ENCODE assay signal across 8 mouse cellular contexts in the genomic region with DNA sequence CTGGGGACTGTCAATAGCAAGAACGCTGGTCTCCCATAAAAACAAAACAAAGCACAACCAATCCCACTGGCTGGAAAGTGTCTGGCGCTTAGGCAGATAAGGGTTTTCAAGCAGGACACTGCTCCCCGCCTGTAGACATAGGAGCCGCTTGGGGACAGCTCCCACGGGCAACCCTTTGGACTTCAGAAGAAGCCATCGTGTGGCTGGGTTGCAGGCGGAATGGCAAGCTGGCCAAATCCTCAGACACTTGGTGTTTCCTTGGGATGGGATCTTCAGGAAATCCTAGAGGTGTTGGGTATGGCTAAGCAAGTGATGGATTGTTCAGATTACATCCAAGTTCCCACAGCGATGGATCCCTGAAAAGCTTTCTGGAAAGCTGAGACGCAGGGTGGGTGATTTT. TPM values are rescaled to one million over a fixed set of nuclear protein-coding genes. Genes with fewer than 3 reads are reported as not detected.
DNase-seq lines count a peak whose midpoint lies in the region; ATAC-seq and TF ChIP-seq lines count a peak whose summit lies in the region.

No protein-coding gene starts in this region.

- WGBS in heart, embryonic 13.5 days: 2% methylated on average over 9 of the region's 9 CpGs
- 1% methylated on average over 9 of the region's 9 CpGs for WGBS in hindbrain, embryonic 13.5 days
- under 1% methylated on average over 9 of the region's 9 CpGs for WGBS in midbrain, embryonic 14.5 days

- peak overlapping the region; percentile 81 for H3K9ac ChIP-seq in heart, embryonic 13.5 days
- peak overlapping the region; percentile 95 for H3K9ac ChIP-seq in hindbrain, embryonic 13.5 days
- peak overlapping the region; percentile 93 for H3K9ac ChIP-seq in midbrain, embryonic 14.5 days (replicated peaks; ENCODE audit: low read length)

- H3K4me2 ChIP-seq in heart, embryonic 13.5 days: peak overlapping the region; percentile 89
- peak overlapping the region; percentile 84 for H3K4me2 ChIP-seq in hindbrain, embryonic 13.5 days
- H3K4me2 ChIP-seq in midbrain, embryonic 14.5 days (ENCODE audit: low read length): peak overlapping the region; percentile 70

- TF ChIP-seq CTCF in cortical plate, adult 2 months (IDR thresholded peaks at IDR 0.05; ENCODE audit: extremely low read depth, insufficient read depth, low read length): no peak

- H3K4me1 ChIP-seq in heart, embryonic 13.5 days: peaks cover 28% of the 10 kb centered on the region
- no peaks in the 10 kb centered on the region for H3K4me1 ChIP-seq in cortical plate, adult 2 months (ENCODE audit: control insufficient read depth, insufficient read depth, low read length)
- peaks cover 47% of the 10 kb centered on the region for H3K4me1 ChIP-seq in hindbrain, embryonic 13.5 days (replicated peaks)
- H3K4me1 ChIP-seq in midbrain, embryonic 14.5 days (ENCODE audit: control insufficient read depth, insufficient read depth, low read length): peaks cover 20% of the 10 kb centered on the region

- no peak for DNase-seq in heart, postnatal 10 days
- DNase-seq in midbrain, embryonic 14.5 days: peak; percentile 56
- no peak for DNase-seq in spleen, adult 12 weeks (ENCODE audit: low spot score)
- DNase-seq in B cell, adult 2 months: no peak
- no peak for DNase-seq in c-Kit-positive CD71-positive TER-119-positive erythroid progenitor cells, embryonic 14.5 days (ENCODE audit: low spot score)

- H3K27me3 ChIP-seq in heart, embryonic 13.5 days (replicated peaks): peaks cover 61% of the 10 kb centered on the region
- peaks cover 8% of the 10 kb centered on the region; the same call in 1 of the 2 replicates for H3K27me3 ChIP-seq in hindbrain, embryonic 13.5 days
- H3K27me3 ChIP-seq in midbrain, embryonic 14.5 days (ENCODE audit: control insufficient read depth, insufficient read depth, low read length): no peaks in the 10 kb centered on the region

- no peak for TF ChIP-seq POLR2A in cortical plate, adult 2 months (IDR thresholded peaks at IDR 0.05; ENCODE audit: extremely low read depth, insufficient read depth, low read length)

- H3K27ac ChIP-seq in heart, embryonic 13.5 days (replicated peaks): no peak overlapping the region
- H3K27ac ChIP-seq in cortical plate, adult 2 months (ENCODE audit: insufficient read depth, low read length): no peak overlapping the region
- peak overlapping the region; percentile 97 for H3K27ac ChIP-seq in hindbrain, embryonic 13.5 days
- peak overlapping the region; percentile 95 for H3K27ac ChIP-seq in midbrain, embryonic 14.5 days (replicated peaks; ENCODE audit: low read depth, low read length)

- H3K9me3 ChIP-seq in heart, embryonic 13.5 days: no peaks in the 10 kb centered on the region
- H3K9me3 ChIP-seq in hindbrain, embryonic 13.5 days: no peaks in the 10 kb centered on the region
- no peaks in the 10 kb centered on the region for H3K9me3 ChIP-seq in midbrain, embryonic 14.5 days (ENCODE audit: control insufficient read depth, low read length)

- intact Hi-C loops in heart, postnatal 10 days (cut with DNase I): no loop called here

- ATAC-seq in heart, embryonic 13.5 days (ENCODE audit: extremely low read depth, insufficient number of reproducible peaks, low FRiP score, low TSS enrichment): no peak
- no peak for ATAC-seq in hindbrain, embryonic 13.5 days (ENCODE audit: low FRiP score)
- ATAC-seq in midbrain, embryonic 14.5 days (ENCODE audit: low FRiP score, low TSS enrichment): no peak

- H3K4me3 ChIP-seq in heart, embryonic 13.5 days: peak overlapping the region; percentile 62
- H3K4me3 ChIP-seq in cortical plate, adult 2 months (ENCODE audit: insufficient read depth, low read length): peak overlapping the region; percentile 81
- peak overlapping the region; percentile 85 for H3K4me3 ChIP-seq in hindbrain, embryonic 13.5 days
- peak overlapping the region; percentile 82 for H3K4me3 ChIP-seq in midbrain, embryonic 14.5 days (replicated peaks; ENCODE audit: low read depth, low read length)

- peaks cover 10% of the 10 kb centered on the region for H3K36me3 ChIP-seq in heart, embryonic 13.5 days
- H3K36me3 ChIP-seq in hindbrain, embryonic 13.5 days: peaks cover 27% of the 10 kb centered on the region
- H3K36me3 ChIP-seq in midbrain, embryonic 14.5 days (ENCODE audit: control insufficient read depth, insufficient read depth, low read length): peaks cover 24% of the 10 kb centered on the region

RNA-seq across cellular contexts. Expression of a gene that starts 1.1 kb away (rescaled TPM):
- polyA plus RNA-seq in heart, embryonic 13.5 days (2015; fragmentation: Nextera tagmentation; extraction: Ambion mirVana): 1.3 and 1.4 TPM in 2 replicates
- not detected for total RNA-seq in heart, postnatal 10 days (2021)
- 20.9 and 21.5 TPM in 2 replicates for polyA plus RNA-seq in cortical plate, adult 2 months (2012; rRNA removed)
- polyA plus RNA-seq in hindbrain, embryonic 13.5 days (2015; fragmentation: Nextera tagmentation; extraction: Ambion mirVana): 85.6 and 93.6 TPM in 2 replicates
- 103 and 116 TPM in 2 replicates for polyA plus RNA-seq in midbrain, embryonic 14.5 days (2014; fragmentation: Nextera tagmentation; extraction: Ambion mirVana)

RNA-seq across cellular contexts. Expression of a gene that starts 4.5 kb away (rescaled TPM):
- polyA plus RNA-seq in heart, embryonic 13.5 days (2015; fragmentation: Nextera tagmentation; extraction: Ambion mirVana): 13.5 and 14.7 TPM in 2 replicates
- 1 to 10 TPM; 6.1 to 7.1 TPM for total RNA-seq in heart, postnatal 10 days (2021)
- polyA plus RNA-seq in cortical plate, adult 2 months (2012; rRNA removed): 35.5 and 40.4 TPM in 2 replicates
- polyA plus RNA-seq in hindbrain, embryonic 13.5 days (2015; fragmentation: Nextera tagmentation; extraction: Ambion mirVana): 42.5 and 44.8 TPM in 2 replicates
- 38.6 and 41.9 TPM in 2 replicates for polyA plus RNA-seq in midbrain, embryonic 14.5 days (2014; fragmentation: Nextera tagmentation; extraction: Ambion mirVana)

RNA-seq across cellular contexts. Expression of a gene that starts 36.4 kb away (rescaled TPM):
- polyA plus RNA-seq in heart, embryonic 13.5 days (2015; fragmentation: Nextera tagmentation; extraction: Ambion mirVana): 47.4 and 47.7 TPM in 2 replicates
- total RNA-seq in heart, postnatal 10 days (2021): 10 to 100 TPM; 62.7 to 66.3 TPM
- 20.4 and 21.5 TPM in 2 replicates for polyA plus RNA-seq in cortical plate, adult 2 months (2012; rRNA removed)
- 57.8 and 62.4 TPM in 2 replicates for polyA plus RNA-seq in hindbrain, embryonic 13.5 days (2015; fragmentation: Nextera tagmentation; extraction: Ambion mirVana)
- 33.6 and 37.0 TPM in 2 replicates for polyA plus RNA-seq in midbrain, embryonic 14.5 days (2014; fragmentation: Nextera tagmentation; extraction: Ambion mirVana)

Comparison
In these comparisons a context has a peak if more than half of its experiments do, and no peak if none do; other contexts are left out.
1. H3K27ac ChIP-seq: peak in hindbrain, embryonic 13.5 days (single experiment) and midbrain, embryonic 14.5 days (single experiment); none in heart, embryonic 13.5 days (single experiment) and cortical plate, adult 2 months (single experiment).
2. Peak in every context shown above with its lines, with median percentiles within 50 percentile points of each other: H3K4me2 ChIP-seq, H3K4me3 ChIP-seq and H3K9ac ChIP-seq.